Mouse (Mus musculus): ENCODE measurements around the gene Tmem37. TPM values are rescaled to one million over a fixed set of nuclear protein-coding genes. Genes with fewer than 3 reads are reported as not detected.
A peak's percentile ranks its signal among the peaks of the same experiment; 100 is the strongest.

Gene Tmem37
- total RNA-seq, 2 experiments from 2014 or later, result 8.3 to 26.7 TPM

DNA sequence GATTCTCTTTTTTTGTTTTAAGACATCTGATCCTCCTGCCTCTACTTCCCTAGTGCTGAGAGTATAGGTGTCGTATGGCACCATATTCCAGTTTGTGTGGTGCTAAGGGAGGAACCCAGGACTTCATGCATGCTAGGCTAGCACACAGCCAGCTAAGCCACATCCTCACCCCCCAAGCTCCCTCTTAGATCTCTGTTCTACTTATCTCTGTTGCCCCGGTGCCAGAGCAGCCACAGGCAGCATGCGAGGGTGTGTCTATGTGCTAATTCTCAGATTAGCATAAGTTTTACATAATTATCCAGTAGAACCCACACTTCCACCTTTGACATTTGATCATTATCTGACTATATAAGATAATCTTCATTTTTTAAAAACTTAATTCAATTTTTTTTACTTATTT is 21.0 kb upstream of the Tmem37 start:
- no peak for DNase-seq (ENCODE audit: low spot score in 2 of 2)

DNA sequence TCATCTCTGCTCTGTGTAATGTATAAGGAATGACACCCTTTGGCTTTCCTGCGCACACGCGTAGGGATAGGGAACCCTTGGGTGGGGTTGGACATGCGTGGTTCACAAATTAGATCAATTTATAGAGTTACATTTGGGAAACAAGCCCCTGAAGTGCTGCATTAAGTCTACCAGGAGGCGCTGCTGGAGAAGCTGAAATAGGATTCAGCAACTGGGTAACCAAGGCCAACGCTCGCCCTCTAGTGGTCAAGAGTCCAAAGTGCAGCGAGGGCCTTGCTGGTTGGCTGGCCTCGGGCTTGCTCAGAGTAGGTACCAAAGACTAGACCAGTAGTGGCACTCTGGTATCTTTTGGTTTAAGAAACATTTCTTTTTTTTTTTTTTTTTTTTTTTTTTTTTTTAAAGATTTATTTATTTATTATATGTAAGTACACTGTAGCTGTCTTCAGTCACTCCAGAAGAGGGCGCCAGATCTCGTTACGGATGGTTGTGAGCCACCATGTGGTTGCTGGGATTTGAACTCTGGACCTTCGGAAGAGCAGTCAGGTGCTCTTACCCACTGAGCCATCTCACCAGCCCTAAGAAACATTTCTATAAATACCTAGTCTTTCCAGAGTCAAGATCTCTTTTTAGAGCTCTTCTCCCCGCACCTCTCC is 19.7 kb upstream of the Tmem37 start:
- DNase-seq (ENCODE audit: low spot score in 2 of 2), result peak; percentile 88 to 90

DNA sequence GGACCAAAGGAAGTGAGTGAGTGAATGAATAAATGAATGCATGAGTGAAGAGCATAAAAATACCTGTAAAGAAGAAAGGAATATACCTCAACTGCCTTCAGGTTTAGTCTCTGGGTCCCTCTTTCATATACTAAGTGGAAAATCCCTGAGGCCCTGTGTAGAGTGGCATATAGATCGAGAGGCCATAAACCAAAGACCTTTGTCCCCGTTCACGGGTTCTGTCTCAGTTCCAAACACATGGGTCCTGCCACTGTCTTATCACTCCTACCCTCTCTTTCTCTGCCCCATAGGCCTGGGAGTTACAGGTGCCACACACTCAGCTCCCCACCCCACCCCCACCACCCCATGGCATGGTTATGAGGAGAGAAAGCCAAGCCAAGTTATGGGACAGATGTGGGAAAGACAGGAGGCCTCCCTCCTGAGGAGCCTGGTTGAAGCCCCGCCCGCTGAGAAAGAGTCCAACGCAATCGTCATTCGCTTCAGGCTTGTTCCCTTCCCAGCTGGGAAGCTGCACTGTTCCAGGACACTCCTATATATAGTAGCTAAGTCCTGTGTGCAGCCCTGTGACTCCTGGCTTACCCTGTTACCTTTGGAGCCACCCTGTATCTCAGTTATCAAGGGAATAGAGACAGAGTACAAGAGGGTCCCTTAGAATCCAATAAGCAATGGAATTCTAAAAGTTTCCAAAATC is 17.2 kb upstream of the Tmem37 start:
- DNase-seq (ENCODE audit: low spot score in 2 of 2), result no peak

DNA sequence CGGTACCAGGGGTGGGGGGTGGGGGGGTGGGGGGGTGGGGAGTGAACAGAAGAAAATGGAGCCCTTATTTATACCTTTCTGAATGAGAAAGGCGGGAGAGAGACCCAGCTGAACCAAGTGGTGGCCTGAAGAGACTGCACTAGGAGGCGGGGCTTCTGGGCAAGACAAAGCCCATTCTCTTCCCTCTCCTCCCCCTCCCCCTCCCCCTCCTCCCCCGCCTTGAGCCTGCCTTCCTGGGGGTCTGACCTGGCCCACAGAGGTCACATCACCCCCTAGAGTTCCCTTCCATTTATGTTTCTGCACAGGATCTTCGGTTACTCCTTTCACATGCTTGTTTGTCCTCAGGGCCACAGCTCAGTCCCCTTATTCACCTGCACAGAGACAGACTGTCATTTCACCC is 15.3 kb upstream of the Tmem37 start:
- DNase-seq (ENCODE audit: low spot score in 2 of 2), result no peak

DNA sequence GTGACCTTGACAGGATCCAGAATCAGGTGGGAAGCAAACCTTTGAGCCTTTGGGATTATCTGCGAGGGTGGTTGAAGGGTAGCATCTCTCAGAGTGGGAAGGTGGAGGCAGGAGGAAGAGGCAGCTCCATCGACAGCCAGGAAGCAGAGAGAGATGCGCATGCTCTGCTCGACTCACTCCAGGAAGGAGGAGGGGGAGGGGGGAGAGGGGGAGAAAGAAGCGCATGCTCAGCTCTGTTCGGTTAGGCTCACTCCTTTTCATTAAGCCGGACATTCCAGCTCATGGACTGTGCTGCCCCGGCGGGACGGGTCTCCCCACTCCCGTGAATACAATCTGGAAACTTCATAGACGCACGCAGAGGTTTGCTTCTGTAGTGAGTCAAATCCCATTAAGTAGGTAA is 12.8 kb upstream of the Tmem37 start:
- DNase-seq (ENCODE audit: low spot score in 2 of 2), result no peak

DNA sequence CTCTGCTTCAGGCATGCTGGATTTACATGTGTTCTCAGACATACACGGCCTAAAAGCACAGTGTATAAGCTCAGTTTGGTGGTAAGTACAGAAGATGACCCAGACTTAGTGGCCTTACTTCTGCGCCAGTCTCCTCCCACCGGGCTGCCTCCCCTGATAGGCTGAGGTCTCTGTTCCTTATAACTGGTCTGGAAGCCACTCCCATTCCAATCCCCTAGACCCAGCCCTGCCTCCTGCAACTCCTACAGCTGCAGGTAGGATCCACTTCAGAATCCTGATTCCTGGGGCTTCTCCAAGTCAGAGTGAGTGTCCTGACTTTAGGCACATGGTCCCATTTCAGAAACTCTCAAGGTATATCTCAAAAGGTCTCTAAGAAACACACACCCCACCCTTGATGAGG is 11.8 kb upstream of the Tmem37 start:
- DNase-seq (ENCODE audit: low spot score in 2 of 2), result no peak

DNA sequence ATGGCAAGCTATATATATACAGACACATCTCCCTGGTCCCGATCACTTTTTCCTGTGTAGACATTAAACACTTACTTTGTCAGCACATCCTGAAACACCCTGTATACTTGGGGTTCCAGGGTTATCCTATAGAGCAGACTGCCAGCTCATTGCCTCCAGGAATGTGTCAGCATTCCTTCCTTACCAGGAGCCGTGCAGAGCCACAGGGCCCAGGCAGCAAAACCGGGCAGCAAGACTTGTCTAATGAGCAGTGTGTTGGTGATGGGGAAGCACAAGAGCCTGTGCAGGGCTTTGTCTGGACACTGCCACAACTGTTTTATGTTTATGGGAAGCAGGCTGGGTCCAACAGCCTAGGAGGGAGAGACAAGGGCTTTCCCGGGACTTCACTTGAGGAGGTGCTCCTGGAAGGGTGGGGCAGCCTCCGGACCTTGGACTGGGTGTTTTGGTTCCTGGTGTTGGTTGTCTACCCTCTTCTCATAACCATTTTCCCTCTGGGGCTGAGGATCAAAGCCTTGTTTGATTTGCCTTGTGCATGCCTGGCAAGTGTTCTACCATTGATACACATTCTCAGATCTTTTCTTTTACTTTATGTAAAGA is 10.1 kb upstream of the Tmem37 start:
- DNase-seq (ENCODE audit: low spot score in 2 of 2), result no peak

DNA sequence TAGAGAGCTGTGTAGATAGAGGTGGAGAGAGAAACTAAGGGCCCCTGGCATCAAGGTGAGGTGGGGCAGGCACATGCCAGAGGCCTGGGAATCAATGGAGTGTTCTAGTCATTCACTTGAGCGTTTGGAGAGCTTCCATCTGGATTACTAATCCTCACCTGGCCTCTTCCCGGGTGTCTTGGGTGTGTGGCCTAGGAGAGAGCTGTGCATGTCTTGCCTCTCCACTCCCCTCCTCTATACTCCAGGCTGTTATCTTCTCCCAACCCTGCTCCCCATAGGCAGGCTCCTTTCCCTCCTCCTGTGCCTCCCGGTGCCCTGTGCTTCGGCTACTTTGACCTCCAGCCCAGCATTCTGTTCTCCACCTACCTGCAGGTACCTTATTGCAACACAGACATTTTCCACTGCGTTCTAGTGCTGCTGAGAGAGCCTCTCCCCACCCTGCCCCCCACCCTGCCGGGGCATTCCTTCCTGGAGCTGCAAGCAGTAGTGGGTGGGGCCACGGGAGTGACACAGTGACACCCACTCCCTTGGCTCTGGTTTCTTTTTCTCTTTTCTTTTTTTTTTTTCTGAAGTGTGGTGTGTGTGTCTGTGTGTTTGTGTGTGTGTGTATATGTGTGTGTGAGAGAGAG is 9.2 kb upstream of the Tmem37 start:
- no peak for DNase-seq (ENCODE audit: low spot score in 2 of 2)

DNA sequence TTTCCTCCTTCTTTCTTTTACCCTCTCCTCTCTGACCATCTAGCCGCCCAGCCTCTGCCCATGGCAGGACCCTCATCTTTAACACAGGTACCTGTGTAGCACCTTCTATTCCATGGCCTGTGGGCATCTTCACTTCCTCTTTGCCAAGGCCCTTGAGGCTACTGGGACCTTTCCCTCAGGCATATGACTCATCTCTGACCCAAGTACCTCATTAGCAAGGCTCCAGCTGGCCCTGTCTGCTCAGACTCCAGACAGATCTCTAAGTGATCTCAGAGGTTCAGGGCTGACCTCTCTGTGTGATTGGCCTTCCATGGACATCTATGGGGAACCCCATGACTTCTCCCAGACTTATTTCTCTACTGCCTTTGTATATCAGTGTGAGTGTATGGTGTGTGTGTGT is 6.8 kb upstream of the Tmem37 start:
- DNase-seq (ENCODE audit: low spot score in 2 of 2), result no peak

DNA sequence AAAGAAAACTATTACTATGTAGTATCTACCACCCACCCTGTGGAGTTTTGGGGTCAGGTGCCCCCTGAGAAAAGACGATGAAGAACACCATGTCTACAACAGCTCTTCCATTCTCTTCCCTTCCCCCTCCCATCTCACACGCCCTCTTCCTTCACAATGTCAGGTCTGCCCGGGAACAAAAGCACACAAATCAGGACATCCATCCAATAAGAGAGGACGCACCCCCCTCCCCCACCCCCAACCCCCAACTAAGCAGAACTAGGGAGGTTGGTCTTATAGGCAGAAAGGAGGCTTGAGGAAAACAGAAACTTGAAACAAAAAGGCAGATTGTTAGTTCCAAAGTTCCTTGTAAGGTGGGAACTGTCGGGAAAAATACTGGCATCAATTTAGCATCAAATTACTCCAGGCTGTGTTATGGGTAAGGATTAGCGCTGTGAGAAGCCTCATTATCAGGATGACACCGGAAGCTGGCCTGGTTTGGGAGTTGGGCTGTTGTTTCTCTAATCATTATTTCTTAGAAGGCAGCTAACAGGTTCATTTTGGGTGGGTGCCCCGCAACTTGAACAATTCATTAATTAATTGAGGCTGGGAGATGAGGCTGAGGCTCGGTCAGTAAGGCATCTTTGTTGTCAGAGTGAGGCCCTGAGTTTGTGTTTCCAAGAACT is 4.0 kb upstream of the Tmem37 start:
- no peak for DNase-seq (ENCODE audit: low spot score in 2 of 2)

DNA sequence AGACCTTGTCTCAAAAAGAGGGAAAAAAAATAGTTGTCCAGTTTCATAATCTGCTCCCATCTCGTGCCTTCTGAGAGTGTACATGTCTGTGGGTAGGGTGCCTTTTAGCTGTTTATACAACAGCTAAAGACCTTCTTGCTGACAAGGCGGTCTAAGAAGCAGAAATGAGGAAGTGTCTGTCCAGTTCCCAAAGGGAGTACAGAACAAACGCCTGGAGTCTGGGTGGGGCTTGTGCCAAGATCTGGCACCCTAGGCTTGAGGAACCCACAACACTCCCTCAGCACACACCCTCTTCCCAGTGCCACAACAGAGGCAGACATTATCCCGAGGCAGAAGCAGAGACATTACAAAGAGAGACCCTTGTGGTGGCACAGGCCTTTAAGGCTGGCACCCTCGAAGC is 1.6 kb upstream of the Tmem37 start:
- no peak for DNase-seq (ENCODE audit: low spot score in 2 of 2)

DNA sequence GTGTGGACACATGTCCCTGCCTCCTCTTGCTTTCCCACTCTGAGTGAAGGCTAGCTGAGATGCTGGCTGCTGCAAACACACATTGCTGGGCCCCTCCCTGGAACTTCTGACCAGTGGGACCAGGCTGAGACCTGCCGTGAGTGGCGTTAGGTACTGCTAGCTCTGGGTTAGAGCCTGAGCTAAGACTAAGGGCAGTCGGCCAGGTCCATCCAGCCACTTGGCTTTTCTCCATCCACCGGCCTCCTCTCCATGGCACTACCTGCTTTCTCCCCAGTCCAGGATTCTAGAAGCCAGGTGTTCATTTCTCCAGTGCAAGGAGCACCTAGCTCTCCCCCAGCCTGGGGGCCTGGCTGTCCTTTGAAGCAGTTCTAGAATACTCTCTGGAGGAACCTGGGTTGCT is 1.1 kb upstream of the Tmem37 start:
- no peak for DNase-seq (ENCODE audit: low spot score in 2 of 2)

DNA sequence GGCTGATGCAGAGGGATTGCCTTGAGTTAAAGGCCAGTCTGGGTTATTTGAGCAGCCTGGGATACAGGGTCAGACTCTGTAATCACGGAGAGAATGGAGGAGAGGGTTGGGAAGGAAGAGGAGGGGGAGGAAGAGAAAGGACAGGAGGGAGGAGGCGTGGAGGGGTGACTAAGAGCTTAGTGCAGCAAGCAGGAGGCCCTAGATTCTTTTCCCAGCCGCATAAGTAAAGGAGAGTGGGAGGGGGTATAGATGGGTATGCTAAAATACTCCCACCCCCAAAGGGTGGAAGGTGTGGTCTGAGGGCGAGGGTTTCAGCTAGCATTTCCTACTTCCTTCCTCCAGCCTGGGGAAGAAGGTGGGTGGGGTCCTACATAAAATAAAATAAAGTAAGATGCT is 431 bp upstream of the Tmem37 start:
- DNase-seq (ENCODE audit: low spot score in 2 of 2), result no peak

DNA sequence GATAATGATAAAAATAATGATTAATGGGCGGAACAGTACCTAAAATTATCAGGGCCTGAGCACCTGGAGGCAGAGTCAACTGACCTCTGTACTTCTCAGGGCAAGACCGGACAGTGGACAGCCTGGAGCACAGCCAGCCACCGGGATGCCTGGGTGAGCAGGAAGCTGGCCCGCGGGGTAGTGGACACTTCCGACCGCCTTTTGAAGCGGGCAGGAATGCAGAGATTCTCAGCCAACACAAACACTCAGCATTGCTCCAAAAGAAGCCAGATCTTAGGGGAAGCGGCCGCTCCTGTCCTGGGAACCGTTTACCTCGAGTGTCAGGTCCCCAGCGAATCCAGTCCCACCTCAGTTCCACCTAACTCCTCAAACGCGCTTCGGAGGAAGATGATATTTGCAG is 974 bp downstream of the Tmem37 start:
- peak; percentile 33 to 57 for DNase-seq (ENCODE audit: low spot score in 2 of 2)

DNA sequence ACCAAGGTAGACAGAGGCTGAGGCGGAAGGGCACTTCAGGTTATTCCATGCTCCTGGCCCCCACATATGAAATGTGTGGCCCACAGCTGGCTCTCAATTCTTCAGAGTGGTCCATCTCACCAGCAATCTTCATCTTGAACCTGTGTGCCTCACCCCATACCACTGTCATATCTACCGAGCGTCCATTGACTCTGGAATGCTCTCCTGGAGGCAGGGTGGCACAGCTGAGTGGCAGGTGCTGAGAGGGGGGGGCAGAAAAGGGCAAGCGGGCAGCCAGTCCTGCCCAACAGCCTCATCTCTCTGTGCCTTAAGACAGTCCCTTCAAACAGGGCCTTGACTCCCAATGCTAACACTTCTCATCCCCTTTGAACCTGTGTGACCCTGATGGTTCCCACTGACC is 2.7 kb downstream of the Tmem37 start:
- no peak for DNase-seq (ENCODE audit: low spot score in 2 of 2)

DNA sequence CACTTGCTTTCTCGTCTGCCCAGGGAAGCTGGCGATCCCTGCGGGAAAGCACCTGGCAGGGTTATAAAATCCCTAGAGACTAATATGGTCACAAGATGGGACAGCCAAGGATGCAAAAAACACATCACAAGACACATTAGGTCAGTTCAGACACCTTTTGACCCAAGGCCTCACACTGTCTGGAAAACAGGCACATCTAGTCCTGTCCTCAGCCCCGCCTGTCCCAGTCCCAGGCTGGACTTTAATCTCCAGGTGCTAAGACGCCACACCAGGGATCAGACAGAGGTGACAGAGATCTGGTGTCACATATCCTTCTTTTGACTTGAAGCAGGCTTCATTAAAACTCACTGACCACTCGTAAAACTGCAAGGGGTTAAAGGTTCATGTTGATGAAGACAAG is 3.7 kb downstream of the Tmem37 start:
- no peak for DNase-seq (ENCODE audit: low spot score in 2 of 2)

DNA sequence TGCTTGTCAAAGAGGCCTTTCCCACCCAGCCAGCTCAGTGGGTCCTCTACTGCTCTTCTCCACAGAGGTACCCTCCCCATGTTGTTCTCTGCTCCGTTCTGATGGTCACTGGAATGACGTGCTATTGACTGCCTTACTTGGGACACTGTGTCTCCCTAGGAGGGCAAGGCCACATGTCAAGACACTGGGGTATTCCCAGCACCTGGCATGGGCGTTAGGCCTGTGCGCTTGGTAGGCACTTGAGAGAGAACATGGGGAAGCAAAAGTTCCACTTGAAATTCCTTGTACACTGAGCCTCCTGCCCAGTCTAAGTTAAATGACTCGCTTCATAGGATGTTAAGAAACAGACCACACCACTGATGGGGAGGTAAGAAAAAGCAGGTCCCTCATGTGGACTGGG is 4.8 kb downstream of the Tmem37 start:
- no peak for DNase-seq (ENCODE audit: low spot score in 2 of 2)

DNA sequence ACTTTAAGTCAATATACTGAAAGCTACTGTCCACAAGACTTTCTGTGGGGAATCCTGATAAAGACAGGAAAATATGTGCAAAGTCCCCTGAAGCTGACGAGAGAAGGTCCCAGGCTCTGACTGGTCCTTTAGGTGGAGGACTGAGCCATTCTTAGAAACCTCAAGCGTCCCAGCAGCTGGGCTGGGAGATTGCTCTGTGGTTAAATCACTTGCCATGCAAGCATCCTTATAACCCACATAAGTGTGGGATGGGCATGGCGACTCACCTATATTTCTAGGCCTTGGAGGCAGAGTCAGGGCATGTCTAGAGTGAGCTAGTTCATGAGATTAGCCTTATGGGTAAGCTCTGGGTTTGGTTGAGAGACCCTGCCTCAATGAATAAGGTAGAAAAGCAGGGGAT is 7.2 kb downstream of the Tmem37 start:
- DNase-seq (ENCODE audit: low spot score in 2 of 2), result no peak

DNA sequence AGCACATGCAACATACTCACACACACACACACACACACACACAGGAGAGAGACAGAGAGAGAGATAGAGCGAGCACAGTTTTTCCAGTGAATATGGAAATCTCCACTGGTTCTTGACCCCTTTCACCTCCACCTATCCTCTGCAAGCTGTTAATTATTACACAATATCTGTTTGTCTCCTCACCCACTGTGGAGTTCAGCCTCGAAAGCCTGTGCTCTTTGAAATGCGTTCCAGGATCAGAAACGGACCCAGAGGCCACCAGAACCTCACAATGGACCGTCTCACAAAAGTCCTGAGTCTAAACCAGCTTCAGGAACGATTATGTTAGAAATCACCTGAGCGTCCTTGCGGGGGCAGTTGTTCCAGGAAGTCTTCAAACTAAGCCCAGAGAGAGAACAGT is 7.7 kb downstream of the Tmem37 start:
- DNase-seq (ENCODE audit: low spot score in 2 of 2), result no peak

DNA sequence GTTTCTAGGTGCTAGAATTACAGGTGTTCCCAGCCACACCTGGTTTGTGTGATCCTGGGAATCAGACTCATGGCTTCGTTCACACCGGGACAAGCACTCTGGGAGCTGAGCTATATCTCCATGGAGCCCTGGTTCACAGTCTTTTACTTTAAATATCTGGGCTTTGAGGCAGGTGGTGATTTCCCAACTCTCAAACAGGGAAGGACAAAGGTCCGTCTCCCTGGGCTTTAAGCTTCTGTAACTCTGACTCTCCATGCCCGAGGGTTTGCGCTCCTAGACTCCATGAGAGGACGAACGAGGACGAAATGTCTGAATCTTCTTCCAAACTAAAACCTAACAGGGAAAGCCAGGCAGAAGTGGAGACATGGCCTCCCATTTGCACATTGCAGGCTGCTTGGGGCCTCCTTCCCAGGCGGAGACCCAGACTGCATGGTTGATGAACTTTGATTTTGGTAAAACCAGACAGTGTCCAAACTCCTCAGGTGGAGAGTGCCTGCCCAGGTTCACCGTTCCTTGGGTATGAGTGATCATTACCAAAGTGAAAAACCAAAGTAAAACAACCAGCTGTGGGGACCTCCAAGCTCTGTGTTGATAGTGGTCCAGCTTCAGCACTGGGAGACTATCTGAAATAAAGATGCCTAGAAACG is 9.7 kb downstream of the Tmem37 start:
- no peak for DNase-seq (ENCODE audit: low spot score in 2 of 2)

DNA sequence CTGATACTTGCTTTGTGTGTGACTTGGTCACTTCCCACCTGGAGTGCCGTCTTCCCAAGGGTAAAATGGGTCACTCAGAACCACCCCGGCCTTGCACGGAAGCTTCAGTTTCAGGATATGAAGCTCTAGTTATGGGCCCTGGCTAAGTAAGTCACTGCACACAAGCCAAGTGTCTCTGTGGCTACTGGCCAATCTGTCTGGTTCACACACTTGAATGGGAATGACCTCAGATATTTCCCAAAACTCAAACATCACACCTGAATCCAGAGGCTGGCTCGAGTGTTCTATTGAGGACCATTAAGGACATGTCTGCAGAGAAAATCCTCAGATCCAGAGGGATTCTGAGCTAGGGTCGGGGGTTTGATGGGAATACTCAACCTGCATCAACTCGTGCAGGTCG is 11.6 kb downstream of the Tmem37 start:
- DNase-seq (ENCODE audit: low spot score in 2 of 2), result no peak

All from adrenal gland, adult 18-20 months (tissue).